Mouse (Mus musculus) CH12.LX (cell line): Measurements from ENCODE around the gene Rprd1b. TPM values are rescaled to one million over a fixed set of nuclear protein-coding genes. Genes with fewer than 3 reads are reported as not detected.

Experiments
- DNase-seq: peaks from one replicate; pipeline ENCODE4 v3.0.0-alpha.2; 2013; ENCODE audit errors: extremely low read depth
- H3K27ac ChIP-seq: 2 replicates; pipeline ENCODE4 v1.5.1; 2012; ENCODE audit warnings: low read depth, mild to moderate bottlenecking, control low read depth, moderate library complexity; ENCODE audit not compliant: insufficient read depth
- H3K27me3 ChIP-seq: replicated peaks from 2 replicates; pipeline ENCODE3; 2012; ENCODE audit warnings: inconsistent platforms
- H3K36me3 ChIP-seq, 2 experiments: replicated peaks in 1 of 2; 2 replicates each; pipeline versions ENCODE3 to v1.6.1; 2012; ENCODE audit warnings: inconsistent platforms in 1 of 2, low read length in 1 of 2, mild to moderate bottlenecking in 1 of 2, mixed read lengths in 1 of 2, moderate library complexity in 1 of 2; ENCODE audit not compliant: control insufficient read depth in 1 of 2, insufficient read depth in 1 of 2
- H3K4me1 ChIP-seq, 2 experiments: 2 replicates each; pipeline ENCODE4 v1.6.1; 2012; ENCODE audit warnings: inconsistent platforms in 1 of 2, moderate library complexity in 1 of 2; ENCODE audit not compliant: insufficient read depth in 2 of 2, control insufficient read depth in 1 of 2
- H3K4me2 ChIP-seq: 2 replicates; pipeline ENCODE4 v1.6.1; 2012; ENCODE audit warnings: low read depth, mild to moderate bottlenecking, control low read depth; ENCODE audit not compliant: poor library complexity, insufficient read depth, severe bottlenecking
- H3K4me3 ChIP-seq, 3 experiments: fragments of 150-350 bp in 1 of 3; sonication (generic) in 1 of 3; replicated peaks in 1 of 3; 2 replicates each; pipeline versions ENCODE3 to v1.5.1; 2011 to 2012; ENCODE audit warnings: low read depth in 2 of 3, low read length in 2 of 3, mild to moderate bottlenecking in 2 of 3, moderate library complexity in 2 of 3, control low read depth in 1 of 3, improper control_type of control experiment in 1 of 3, inconsistent platforms in 1 of 3, mixed read lengths in 1 of 3; ENCODE audit not compliant: poor library complexity in 1 of 3
- H3K79me2 ChIP-seq: replicated peaks from 2 replicates; pipeline ENCODE4 v1.6.1; 2012; ENCODE audit warnings: mild to moderate bottlenecking, moderate library complexity; ENCODE audit not compliant: control insufficient read depth, poor library complexity, insufficient read depth, severe bottlenecking; ENCODE audit errors: extremely low read depth
- H3K9ac ChIP-seq: 2 replicates; pipeline ENCODE4 v1.6.1; 2012; ENCODE audit warnings: low read depth, mild to moderate bottlenecking, control low read depth, moderate library complexity; ENCODE audit not compliant: insufficient read depth
- H3K9me3 ChIP-seq: replicated peaks from 2 replicates; pipeline ENCODE3; 2012; ENCODE audit warnings: low read length, inconsistent platforms, mixed read lengths
- CHD1 ChIP-seq: IDR thresholded peaks from 2 replicates; pipeline ENCODE4 v1.6.1; 2012; ENCODE audit warnings: low read depth, low read length, improper control_type of control experiment, inconsistent platforms
- CHD2 ChIP-seq: IDR thresholded peaks from 2 replicates; pipeline ENCODE4 v1.6.1; 2011; ENCODE audit warnings: low read length, improper control_type of control experiment
- CTCF ChIP-seq, 2 experiments: IDR thresholded peaks in 1 of 2; conservative IDR thresholded peaks in 1 of 2; 2 replicates each; pipeline ENCODE4 v1.5.1; 2011 to 2012; ENCODE audit warnings: low read depth in 2 of 2, low read length in 2 of 2, improper control_type of control experiment in 1 of 2, inconsistent platforms in 1 of 2, mild to moderate bottlenecking in 1 of 2, moderate library complexity in 1 of 2
- E2F4 ChIP-seq: IDR thresholded peaks from 2 replicates; pipeline ENCODE4 v1.6.1; 2011; ENCODE audit warnings: low read depth, low read length, improper control_type of control experiment; ENCODE audit not compliant: insufficient replicate concordance
- ELF1 ChIP-seq: IDR thresholded peaks from 2 replicates; pipeline ENCODE4 v1.6.1; 2014; ENCODE audit warnings: low read depth, mild to moderate bottlenecking, inconsistent platforms, low read length, improper control_type of control experiment
- GABPA ChIP-seq: IDR thresholded peaks from 2 replicates; pipeline ENCODE4 v1.6.1; 2012; ENCODE audit warnings: low read depth, low read length, improper control_type of control experiment, inconsistent platforms; ENCODE audit not compliant: insufficient replicate concordance
- IRF4 ChIP-seq: IDR thresholded peaks from 2 replicates; pipeline ENCODE4 v1.6.1; 2014; ENCODE audit warnings: low read depth, mild to moderate bottlenecking, inconsistent platforms, low read length, improper control_type of control experiment
- JUN ChIP-seq: IDR thresholded peaks from 2 replicates; pipeline ENCODE4 v1.6.1; 2011; ENCODE audit warnings: low read depth, mild to moderate bottlenecking, low read length, improper control_type of control experiment, moderate library complexity; ENCODE audit not compliant: insufficient read depth
- MAX ChIP-seq: IDR thresholded peaks from 2 replicates; pipeline ENCODE4 v1.6.1; 2011; ENCODE audit warnings: low read length, improper control_type of control experiment
- MAZ ChIP-seq: IDR thresholded peaks from 2 replicates; pipeline ENCODE4 v1.6.1; 2012; ENCODE audit warnings: low read depth, mild to moderate bottlenecking, inconsistent platforms, low read length, improper control_type of control experiment, moderate library complexity
- MEF2A ChIP-seq: IDR thresholded peaks from 2 replicates; pipeline ENCODE4 v1.6.1; 2014; ENCODE audit warnings: low read depth, mild to moderate bottlenecking, inconsistent platforms, low read length, improper control_type of control experiment, borderline replicate concordance
- MYC ChIP-seq: IDR thresholded peaks from 2 replicates; pipeline ENCODE4 v1.6.1; 2011; ENCODE audit warnings: low read depth, mild to moderate bottlenecking, improper control_type of control experiment, low read length
- NELFE ChIP-seq: IDR thresholded peaks from 2 replicates; pipeline ENCODE4 v1.6.1; 2011; ENCODE audit warnings: low read depth, low read length, improper control_type of control experiment
- NRF1 ChIP-seq: IDR thresholded peaks from 2 replicates; pipeline ENCODE4 v1.6.1; 2014; ENCODE audit warnings: low read depth, mild to moderate bottlenecking, inconsistent platforms, low read length, improper control_type of control experiment, moderate library complexity
- PAX5 ChIP-seq: IDR thresholded peaks from 2 replicates; pipeline ENCODE4 v1.6.1; 2012; ENCODE audit warnings: low read length, inconsistent platforms, mixed read lengths
- POLR2AphosphoS2 ChIP-seq: IDR thresholded peaks from 2 replicates; pipeline ENCODE4 v1.6.1; 2011; ENCODE audit warnings: low read depth, low read length, improper control_type of control experiment
- RAD21 ChIP-seq: IDR thresholded peaks from 2 replicates; pipeline ENCODE4 v1.6.1; 2011; ENCODE audit warnings: low read depth, mild to moderate bottlenecking, low read length, improper control_type of control experiment, moderate library complexity
- RCOR1 ChIP-seq: conservative IDR thresholded peaks from 2 replicates; pipeline ENCODE4 v1.6.1; 2012; ENCODE audit warnings: low read depth, mild to moderate bottlenecking, inconsistent platforms, low read length, improper control_type of control experiment
- SMC3 ChIP-seq: IDR thresholded peaks from 2 replicates; pipeline ENCODE4 v1.6.1; 2011; ENCODE audit warnings: low read depth, low read length, improper control_type of control experiment
- TBP ChIP-seq: conservative IDR thresholded peaks from 2 replicates; pipeline ENCODE4 v1.6.1; 2011; ENCODE audit warnings: low read depth, low read length, improper control_type of control experiment
- TCF12 ChIP-seq: IDR thresholded peaks from 2 replicates; pipeline ENCODE4 v1.6.1; 2014; ENCODE audit warnings: low read depth, mild to moderate bottlenecking, inconsistent platforms, low read length, improper control_type of control experiment
- UBTF ChIP-seq: IDR thresholded peaks from 2 replicates; pipeline ENCODE4 v1.6.1; 2012; ENCODE audit warnings: low read depth, mild to moderate bottlenecking, inconsistent platforms, low read length, improper control_type of control experiment, moderate library complexity
- USF1 ChIP-seq: IDR thresholded peaks from 2 replicates; pipeline ENCODE4 v1.6.1; 2014; ENCODE audit warnings: low read depth, mild to moderate bottlenecking, inconsistent platforms, low read length, improper control_type of control experiment
- ZC3H11A ChIP-seq: IDR thresholded peaks from 2 replicates; pipeline ENCODE4 v1.6.1; 2012; ENCODE audit warnings: low read depth, mild to moderate bottlenecking, inconsistent platforms, low read length, improper control_type of control experiment
- ZKSCAN1 ChIP-seq: IDR thresholded peaks from 2 replicates; pipeline ENCODE4 v1.6.1; 2012; ENCODE audit warnings: low read depth, inconsistent platforms, low read length, improper control_type of control experiment, borderline replicate concordance
- ZMIZ1 ChIP-seq: IDR thresholded peaks from 2 replicates; pipeline ENCODE4 v1.6.1; 2012; ENCODE audit warnings: low read depth, mild to moderate bottlenecking, inconsistent platforms, low read length, improper control_type of control experiment
- ZNF384 ChIP-seq: IDR thresholded peaks from 2 replicates; pipeline ENCODE4 v1.6.1; 2012; ENCODE audit warnings: low read depth, low read length, improper control_type of control experiment, inconsistent platforms
- dilution Hi-C: fragments of 300-500 bp; cut with MboI; formaldehyde crosslinking; loops from 2 replicates; pipeline ENCODE4 v1.14.3; 2020; ENCODE audit warnings: low sequenced_read_pairs; ENCODE audit not compliant: extremely low pct_unique_long_range_greater_than_20kb, extremely low pct_ligation_motif_present
- in situ Hi-C: fragments of 300-500 bp; cut with MboI; formaldehyde crosslinking; loops from 3 replicates; pipeline ENCODE4 v1.14.3; 2019; ENCODE audit warnings: low sequenced_read_pairs, low pct_ligation_motif_present, low pct_unique_long_range_greater_than_20kb, mixed read lengths
- polyA plus RNA-seq: library from polyadenylated mRNA; unstranded; fragments of >175 nt; gene quantifications from 2 replicates; pipeline ENCODE4 v1.2.1, GENCODE M21; 2012; ENCODE audit warnings: low read depth; ENCODE audit not compliant: insufficient read length
- total RNA-seq, 2 experiments: library from RNA; depleted of rRNA; stranded (reverse); fragments of 300-350 nt in 1 of 2; fragments of >200 nt in 1 of 2; gene quantifications; 2 replicates each; pipeline ENCODE4 v1.2.3; 2012 to 2014

The Rprd1b gene
- total and polyA plus RNA-seq, 3 experiments = 11.8 to 33.1 (median 16.4) TPM

GRCm38 (mm10) chr2:157988416-157989190, 39.7 kb upstream of the Rprd1b start:
- no peaks in the 10 kb centered on the region for H3K27me3 ChIP-seq
- H3K27ac ChIP-seq = no peak overlapping the region
- no peaks in the 10 kb centered on the region for H3K79me2 ChIP-seq
- H3K9ac ChIP-seq = no peak overlapping the region
- H3K4me3 ChIP-seq = no peak overlapping the region
- H3K36me3 ChIP-seq = peaks cover 58 to 96% of the 10 kb centered on the region in 2 experiments
- no peak for DNase-seq
- H3K4me1 ChIP-seq = peaks cover 0 to 14% of the 10 kb centered on the region in 2 experiments; a peak in 1 of 4 replicates
- dilution Hi-C loops = no loop called here
- no peak for TF ChIP-seq CHD1
- TF ChIP-seq MAZ = no peak
- no peak for TF ChIP-seq TCF12
- TF ChIP-seq RAD21 = no peak
- no peak for TF ChIP-seq MEF2A
- TF ChIP-seq NRF1 = no peak
- no peak for TF ChIP-seq CHD2
- TF ChIP-seq E2F4 = no peak
- TF ChIP-seq GABPA = no peak
- no peak overlapping the region for H3K4me2 ChIP-seq
- H3K9me3 ChIP-seq = no peaks in the 10 kb centered on the region
- in situ Hi-C loops = loop anchor here (10.0 kb wide), 1 partner anchor 354 kb away; no protein-coding TSS in a partner anchor

- peaks cover 65 to 96% of the 10 kb centered on the region in 2 experiments for H3K36me3 ChIP-seq
- in situ Hi-C loops = loop anchor here (10.0 kb wide), 1 partner anchor 355 kb away; no protein-coding TSS in a partner anchor
Measured at GRCm38 (mm10) chr2:157989946-157990345, 38.4 kb upstream of the Rprd1b start.

More at GRCm38 (mm10) chr2:157989946-157990345, 38.4 kb upstream of the Rprd1b start:
- DNase-seq = peak; percentile 28
- Histone ChIP-seq H3K79me2 (no peaks in the 10 kb centered on the region), H3K27ac (no peak overlapping the region), H3K9me3 (no peaks in the 10 kb centered on the region), H3K4me3 (no peak overlapping the region), H3K4me1 (peaks cover 0 to 10% of the 10 kb centered on the region in 2 experiments; a peak in 1 of 4 replicates), H3K9ac (no peak overlapping the region), H3K27me3 (no peaks in the 10 kb centered on the region), H3K4me2 (no peak overlapping the region)
- TF ChIP-seq TCF12 (no peak), NRF1 (no peak), ELF1 (no peak), MYC (no peak), USF1 (no peak), ZNF384 (no peak), RCOR1 (no peak), ZMIZ1 (no peak), RAD21 (peak; percentile 59), TBP (no peak), MEF2A (no peak), UBTF (no peak), CTCF (conservative IDR thresholded peaks at IDR 0.05 in 1 of 2, IDR thresholded peaks at IDR 0.05 in 1 of 2; ENCODE audit: low read depth in 2 of 2, low read length in 2 of 2) (peak; percentile 35 to 68; a peak in 3 of 4 replicates), GABPA (no peak), PAX5 (no peak), NELFE (no peak), CHD2 (peak; percentile 75), JUN (no peak), ZC3H11A (0 out of 2 replicates have a peak, but pooled peaks have one; percentile 11), MAX (no peak), POLR2AphosphoS2 (no peak), ZKSCAN1 (no peak), MAZ (0 out of 2 replicates have a peak, but pooled peaks have one; percentile 25), IRF4 (no peak), CHD1 (no peak), SMC3 (peak; percentile 74)
- dilution Hi-C loops = no loop called here
